Mouse (Mus musculus): ENCODE results near the gene Gm3676. TPM values are rescaled to one million over a fixed set of nuclear protein-coding genes. Genes with fewer than 3 reads are reported as not detected.
"Not testable (repeated sequence)": the region's sequence is repeated elsewhere in the genome, so short reads cannot be mapped to it uniquely, and the experiment has no call there.

The Gm3676 gene
- not detected for total RNA-seq (2021)

DNA sequence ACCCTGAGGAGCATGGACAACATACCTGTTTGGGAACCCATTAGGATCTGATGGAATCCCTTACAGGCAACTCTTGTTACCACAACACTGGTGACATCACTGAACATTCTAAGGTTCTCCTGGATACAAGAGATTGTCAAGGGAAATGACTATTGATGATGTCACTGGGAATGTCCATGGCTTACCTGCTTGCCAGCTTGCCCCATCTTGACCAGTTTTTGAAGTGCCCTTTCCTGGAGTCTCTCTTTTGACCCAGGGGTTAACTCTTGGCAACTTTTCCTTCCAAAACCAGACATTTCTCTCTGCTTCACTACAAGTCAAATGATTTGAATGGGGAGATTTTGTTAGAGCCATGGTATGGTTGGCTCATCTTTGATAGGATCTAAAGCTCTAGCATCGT lies at the start of gene Gm3676:
Gene Gm3676, minus strand, starts transcription at position 101 of the 400 bp plus-strand sequence.
- intact Hi-C loops (cut with DNase I); DNase-seq (ENCODE audit: low spot score): not testable (repeated sequence)

DNA sequence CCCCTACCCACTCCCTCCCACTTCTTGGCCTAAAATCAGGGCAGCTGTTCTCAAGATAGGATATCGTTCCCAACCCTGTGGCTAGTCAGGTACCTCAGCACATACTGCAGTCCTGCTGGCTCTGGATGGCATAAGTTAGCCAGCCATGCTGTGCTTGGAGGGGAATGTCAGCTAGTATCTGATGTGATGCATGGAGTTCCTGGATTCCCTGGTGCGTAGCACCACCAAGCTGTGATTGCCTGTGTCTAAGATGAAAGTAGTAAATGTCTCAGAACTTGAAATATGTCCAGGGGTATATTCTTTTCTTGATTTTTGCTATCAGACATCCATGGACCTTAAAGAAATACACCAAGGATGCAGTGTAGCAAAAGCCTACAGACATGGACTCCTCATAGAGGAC lies 1.9 kb upstream of the Gm3676 start:
- intact Hi-C loops (cut with DNase I); DNase-seq (ENCODE audit: low spot score): not testable (repeated sequence)

DNA sequence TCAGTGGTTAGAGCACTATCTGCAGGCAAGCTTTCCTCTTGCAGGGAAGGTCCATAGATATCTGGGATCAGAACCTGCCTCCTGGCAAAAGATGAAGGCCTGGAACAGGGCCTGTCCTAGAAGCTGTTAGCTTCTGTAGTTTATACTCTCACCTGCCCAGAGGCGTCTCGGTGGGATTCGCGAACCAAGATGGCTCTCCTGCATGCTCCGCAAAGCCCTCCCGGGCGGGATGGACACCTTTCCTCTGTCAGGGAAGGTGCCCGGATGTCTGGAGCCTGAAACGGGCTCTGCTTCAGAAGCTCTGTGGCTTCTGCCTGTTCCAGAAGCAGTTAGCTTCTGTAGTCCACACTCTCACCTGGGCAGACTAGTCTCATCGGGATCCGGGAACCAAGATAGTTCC lies 16.1 kb downstream of the Gm3676 start:
- DNase-seq (ENCODE audit: low spot score); intact Hi-C loops (cut with DNase I): not testable (repeated sequence)

DNA sequence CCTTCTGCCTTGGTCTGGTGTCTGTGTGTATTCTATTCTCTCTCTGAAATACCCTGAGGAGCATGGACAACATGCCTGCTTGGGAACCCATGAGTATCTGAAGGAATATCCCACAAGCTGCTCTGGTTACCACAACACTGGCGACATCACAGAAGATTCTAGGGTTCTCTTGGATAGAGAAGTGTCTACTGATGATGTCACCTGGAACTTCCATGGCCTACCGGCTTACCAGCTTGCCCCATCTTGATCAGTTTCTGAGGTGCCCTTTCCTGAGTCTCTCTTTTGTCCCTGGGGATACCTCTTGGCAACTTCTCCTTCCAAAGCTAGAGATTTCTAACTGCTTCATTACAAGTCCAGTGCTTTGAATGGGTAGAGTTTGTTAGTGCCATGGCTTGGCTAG lies 21.8 kb downstream of the Gm3676 start, which contains the start of gene Gm3072:
Gene Gm3072, minus strand, starts transcription at position 101 of the 400 bp plus-strand sequence.
- not testable (repeated sequence) for DNase-seq (ENCODE audit: low spot score)

DNA sequence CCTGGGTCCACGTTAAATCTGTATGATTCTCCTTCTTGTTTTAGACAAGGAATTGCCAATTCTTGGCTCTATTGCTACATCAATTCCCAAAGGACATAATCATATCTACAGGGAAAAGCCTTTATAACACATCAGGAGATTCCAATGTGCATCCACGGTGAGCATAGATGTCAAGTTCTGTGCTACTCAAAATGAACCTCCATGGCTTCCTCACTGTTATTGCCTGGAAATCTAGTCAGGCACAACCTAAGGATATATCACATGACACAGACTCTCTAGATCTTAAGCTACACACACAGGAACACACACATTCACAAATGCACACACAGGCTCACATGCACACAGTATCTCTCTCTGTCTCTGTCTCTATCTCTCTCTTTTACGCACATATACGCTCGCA lies 23.8 kb downstream of the Gm3676 start:
- DNase-seq (ENCODE audit: low spot score); intact Hi-C loops (cut with DNase I): not testable (repeated sequence)

More for the DNA sequence above, 21.8 kb downstream of the Gm3676 start, which contains the start of gene Gm3072:
- intact Hi-C loops (cut with DNase I) = not testable (repeated sequence)

DNA sequence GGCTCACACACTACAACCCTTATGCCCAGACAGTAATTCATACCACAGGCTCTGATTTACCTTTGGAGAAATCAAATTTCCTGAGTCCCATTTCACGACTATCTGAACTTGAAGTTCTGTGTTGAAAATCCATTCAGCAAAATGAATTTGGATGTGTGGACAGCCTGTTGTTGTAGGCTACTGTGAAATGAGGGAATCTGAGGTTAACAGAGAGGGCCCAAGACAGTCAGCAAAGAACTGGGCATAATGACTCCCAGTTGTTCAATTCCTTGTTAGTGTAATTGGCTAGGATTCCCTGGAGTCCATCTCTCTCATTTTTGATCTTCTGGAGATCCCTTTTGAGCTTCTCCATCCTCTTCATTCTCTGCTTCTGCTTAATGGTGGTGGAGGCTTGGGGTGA lies 35.6 kb downstream of the Gm3676 start:
- intact Hi-C loops (cut with DNase I); DNase-seq (ENCODE audit: low spot score): not testable (repeated sequence)

DNA sequence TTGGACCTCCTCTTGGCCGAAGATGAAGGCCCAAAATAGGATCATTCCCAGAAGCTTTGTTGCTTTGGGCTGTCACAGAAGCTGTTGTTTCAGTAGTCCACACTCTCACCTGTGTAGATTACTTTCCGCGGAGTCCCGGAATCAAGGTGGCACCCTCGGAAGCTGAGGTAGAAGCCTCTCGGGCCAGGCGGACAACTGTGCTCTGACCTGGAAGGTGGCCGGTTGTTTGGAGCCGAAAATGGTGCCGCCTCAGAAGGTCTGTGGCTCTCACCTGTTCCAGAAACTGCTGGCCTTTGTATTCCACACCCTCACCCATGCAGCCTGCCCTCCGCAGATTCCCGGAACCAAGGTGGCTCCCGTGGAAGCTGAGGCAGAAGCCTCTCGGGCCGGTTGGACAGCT lies 45.4 kb downstream of the Gm3676 start:
- DNase-seq (ENCODE audit: low spot score); intact Hi-C loops (cut with DNase I): not testable (repeated sequence)

Other genes with a start within 250 kb of the Gm3676 start
- gene Gm6482, start 238.2 kb downstream of the Gm3676 start, total RNA-seq (2021) = not detected
- not detected for gene Gm7954, start 193.0 kb downstream of the Gm3676 start, total RNA-seq (2021)
- gene Gm3486, start 157.0 kb downstream of the Gm3676 start, total RNA-seq (2021) = not detected
- gene Gm7970, start 90.9 kb downstream of the Gm3676 start, total RNA-seq (2021) = not detected
- not detected for gene 1700049E17Rik2, start 73.3 kb downstream of the Gm3676 start, total RNA-seq (2021)
- gene Gm3072, start 21.9 kb downstream of the Gm3676 start, total RNA-seq (2021) = not detected
- gene Gm8068, start 55.4 kb upstream of the Gm3676 start, total RNA-seq (2021) = not detected
- gene Gm7929, start 104.1 kb upstream of the Gm3676 start, total RNA-seq (2021) = not detected
- not detected for gene Gm47189, start 126.0 kb upstream of the Gm3676 start, total RNA-seq (2021)

Measured in heart, postnatal 25 days (tissue).